Mouse (Mus musculus) hindbrain, embryonic 11.5 days (tissue): Measurements from ENCODE around the gene Fam222a. TPM values are rescaled to one million over a fixed set of nuclear protein-coding genes. Genes with fewer than 3 reads are reported as not detected.

Experiments used
- ATAC-seq: fragments of 200-750 bp; cut with Nextera tagmentation; 2 replicates; pipeline ENCODE4 v1.8.0; 2017; ENCODE audit warnings: mild to moderate bottlenecking, moderate TSS enrichment, moderate library complexity; ENCODE audit not compliant: low FRiP score
- DNase-seq: peaks from one replicate; pipeline ENCODE4 v3.0.0-alpha.2; 2015; ENCODE audit warnings: low spot score
- H3K27ac ChIP-seq: fragments of 300-500 bp; sonication (generic); 2 replicates; pipeline ENCODE4 v1.5.1; 2014; ENCODE audit warnings: mild to moderate bottlenecking, low read depth, low read length
- H3K27me3 ChIP-seq: fragments of 300-500 bp; sonication (generic); 2 replicates; pipeline ENCODE4 v1.6.1; 2014; ENCODE audit warnings: mild to moderate bottlenecking, low read length, moderate library complexity, mixed read lengths; ENCODE audit not compliant: control insufficient read depth, insufficient read depth
- H3K36me3 ChIP-seq: fragments of 300-500 bp; sonication (generic); 2 replicates; pipeline ENCODE4 v1.6.1; 2014; ENCODE audit warnings: mild to moderate bottlenecking, low read length, moderate library complexity, mixed read lengths; ENCODE audit not compliant: control insufficient read depth, insufficient read depth
- H3K4me1 ChIP-seq: fragments of 300-500 bp; sonication (generic); replicated peaks from 2 replicates; pipeline ENCODE4 v1.6.1; 2014; ENCODE audit warnings: low read length, mixed read lengths; ENCODE audit not compliant: control insufficient read depth, insufficient read depth
- H3K4me2 ChIP-seq: fragments of 300-500 bp; sonication (generic); replicated peaks from 2 replicates; pipeline ENCODE4 v1.6.1; 2014; ENCODE audit warnings: mild to moderate bottlenecking, low read depth, low read length
- H3K4me3 ChIP-seq: fragments of 300-500 bp; sonication (generic); 2 replicates; pipeline ENCODE4 v1.5.1; 2014; ENCODE audit warnings: low read depth, low read length
- H3K9ac ChIP-seq: fragments of 300-500 bp; sonication (generic); 2 replicates; pipeline ENCODE4 v1.6.1; 2014; ENCODE audit warnings: low read depth, low read length
- H3K9me3 ChIP-seq: fragments of 300-500 bp; sonication (generic); 2 replicates; pipeline ENCODE4 v1.6.1; 2016; ENCODE audit warnings: low read length; ENCODE audit not compliant: control insufficient read depth
- WGBS: fragments of 180-500 bp; shearing (Covaris S2); extraction: QIAGEN DNeasy Blood & Tissue Kit; methylation state at CpG from one replicate; pipeline ENCODE4 v1.1.7; 2014; 5-methylcytosine and 5-hydroxymethylcytosine counted together
- polyA plus RNA-seq: library from polyadenylated mRNA; unstranded; fragments of >200 nt; fragmentation: Nextera tagmentation; extraction: Ambion mirVana; gene quantifications from 2 replicates; pipeline ENCODE4 v1.2.1, GENCODE M21; 2014

Fam222a gene
- polyA plus RNA-seq, 1 experiment from 2014 or later: 6.5 TPM

DNA sequence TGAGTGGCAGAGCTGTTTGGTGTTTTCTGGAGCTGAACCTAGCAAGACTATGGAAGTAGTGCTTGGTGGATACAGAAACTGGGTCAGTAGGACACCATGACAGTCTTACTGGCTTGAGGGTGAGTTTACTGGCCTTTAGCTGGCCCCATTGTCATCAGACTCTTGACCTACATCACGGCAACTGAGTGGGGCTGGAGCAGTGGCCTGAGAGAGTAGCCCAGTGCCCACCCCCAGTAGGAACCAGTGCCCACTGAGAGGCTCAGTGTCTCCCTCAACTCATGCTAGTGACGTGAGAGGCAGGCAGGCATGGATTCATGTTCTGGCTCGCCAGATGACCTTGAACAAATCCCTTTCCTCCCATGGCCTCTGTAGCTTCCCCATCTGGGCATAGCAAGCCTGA is 15.2 kb downstream of the Fam222a start:
- Histone ChIP-seq H3K4me3 (no peak overlapping the region), H3K27me3 (0 out of 2 replicates have a peak, but pooled peaks cover 3% of the 10 kb centered on the region), H3K27ac (no peak overlapping the region), H3K4me1 (peaks cover 33% of the 10 kb centered on the region), H3K9ac (no peak overlapping the region), H3K9me3 (no peaks in the 10 kb centered on the region), H3K36me3 (no peaks in the 10 kb centered on the region), H3K4me2 (no peak overlapping the region)
- no peak for DNase-seq
- WGBS: 67% methylated on average over 3 of the region's 3 CpGs
- no peak for ATAC-seq

DNA sequence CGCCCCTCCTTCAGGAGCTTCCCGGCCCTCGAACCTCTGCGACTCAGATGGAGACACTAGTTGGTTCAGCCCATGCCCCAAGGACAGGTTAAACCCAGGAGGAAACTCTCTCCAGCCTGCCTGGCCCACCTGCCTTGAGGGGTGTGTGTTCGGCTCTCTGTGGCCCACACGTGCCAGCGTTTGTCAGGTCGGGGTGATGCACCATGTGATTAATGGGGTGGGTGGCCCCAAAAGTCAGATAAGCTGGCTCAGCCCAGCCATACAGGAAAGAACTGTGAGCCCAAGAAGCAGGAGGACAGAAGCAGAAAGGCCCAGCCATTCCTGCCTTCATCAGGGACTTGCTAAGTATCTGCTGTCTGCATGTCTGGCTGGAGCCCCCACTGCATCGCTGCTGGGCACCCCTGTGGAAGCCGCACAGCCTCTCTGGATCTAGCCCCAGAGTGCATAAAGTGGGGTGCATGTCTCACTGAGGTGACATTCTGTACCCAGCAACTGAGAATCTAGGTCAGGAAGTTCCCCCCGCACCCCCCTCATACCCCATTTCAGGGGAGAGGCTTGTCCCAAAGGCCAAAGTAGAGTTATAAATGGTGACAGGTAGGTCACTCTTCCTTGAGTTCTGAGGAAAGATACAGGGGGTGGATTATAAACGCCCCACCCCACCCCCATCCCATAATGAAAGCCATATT is 15.8 kb downstream of the Fam222a start:
- 0 out of 2 replicates have a peak, but pooled peaks cover 3% of the 10 kb centered on the region for H3K27me3 ChIP-seq

DNA sequence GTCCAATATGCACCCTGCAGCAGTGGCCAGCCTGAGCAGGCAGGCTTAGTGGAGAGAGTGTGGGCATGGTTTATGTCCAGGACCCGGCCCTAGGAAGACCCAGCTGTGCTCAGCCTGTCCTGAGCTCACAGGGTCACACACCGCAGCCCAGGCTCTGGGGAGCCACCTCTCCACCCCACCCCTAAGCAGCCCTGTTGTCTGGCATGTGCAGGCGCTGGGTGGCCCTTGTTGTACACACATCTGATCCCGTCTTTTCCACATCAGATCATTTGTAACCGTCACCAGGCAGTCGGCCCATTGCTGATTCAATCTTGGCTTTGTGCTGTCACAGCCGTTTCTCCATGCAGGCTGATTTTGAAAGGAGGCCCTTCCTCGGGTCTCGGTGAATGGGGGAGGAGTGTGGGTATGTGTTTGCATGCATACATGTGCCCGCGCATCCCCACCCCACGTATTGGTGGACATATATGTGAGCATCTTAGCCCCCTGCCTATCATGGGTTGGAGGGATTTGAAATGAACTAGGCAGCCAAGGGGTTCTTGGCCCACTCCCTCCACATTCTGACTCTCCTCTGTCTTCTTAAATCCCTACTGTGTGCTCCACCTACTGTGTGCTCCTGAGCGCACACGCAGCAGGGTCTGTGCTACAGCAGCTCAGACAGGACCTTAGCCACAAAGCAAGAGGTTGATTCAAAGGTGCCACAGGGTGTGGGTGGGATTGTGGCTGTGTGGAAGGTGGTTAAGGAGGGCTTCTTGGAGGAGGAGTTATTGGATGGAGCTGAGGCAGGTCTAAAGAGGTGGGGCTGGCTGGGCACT is 16.7 kb downstream of the Fam222a start:
- H3K4me1 ChIP-seq: peaks cover 36% of the 10 kb centered on the region
- H3K9me3 ChIP-seq: no peaks in the 10 kb centered on the region
- peak overlapping the region; percentile 34; the same call in 1 of the 2 replicates for H3K9ac ChIP-seq
- WGBS: 24% methylated on average over 14 of the region's 14 CpGs
- DNase-seq (peak; percentile 57), ATAC-seq (peak; percentile 68)
- H3K36me3 ChIP-seq: no peaks in the 10 kb centered on the region
- no peak overlapping the region for H3K4me2 ChIP-seq
- no peak overlapping the region for H3K4me3 ChIP-seq
- H3K27me3 ChIP-seq: 0 out of 2 replicates have a peak, but pooled peaks cover 3% of the 10 kb centered on the region
- peak overlapping the region; percentile 82 for H3K27ac ChIP-seq

More for the DNA sequence above, 15.8 kb downstream of the Fam222a start:
- Histone ChIP-seq H3K4me1 (peaks cover 35% of the 10 kb centered on the region), H3K4me3 (no peak overlapping the region), H3K9ac (no peak overlapping the region), H3K4me2 (no peak overlapping the region), H3K9me3 (no peaks in the 10 kb centered on the region), H3K36me3 (no peaks in the 10 kb centered on the region), H3K27ac (peak overlapping the region; percentile 82)
- no peak for ATAC-seq
- 80% methylated on average over 12 of the region's 12 CpGs for WGBS
- DNase-seq: no peak

DNA sequence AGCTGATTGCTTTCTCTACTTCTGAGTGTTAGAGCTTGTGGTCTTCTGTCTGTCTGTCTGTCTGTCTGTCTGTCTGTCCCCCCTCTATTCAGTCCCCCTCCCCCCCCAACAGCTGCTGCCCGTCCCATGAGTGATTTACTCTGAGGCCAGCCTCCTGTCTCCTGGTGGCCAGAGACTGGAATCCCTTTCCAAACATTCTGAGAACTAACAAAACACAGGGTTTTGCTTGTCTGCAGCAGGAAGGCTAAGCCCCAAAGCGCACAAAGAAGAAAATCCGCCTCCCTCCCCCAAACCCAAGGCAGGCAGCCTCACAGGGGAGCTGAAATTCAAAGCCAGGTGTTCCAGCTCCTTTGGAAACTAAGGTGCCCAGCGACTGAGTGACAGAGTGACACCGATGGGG is 17.9 kb downstream of the Fam222a start:
- ATAC-seq (no peak), DNase-seq (peak; percentile 36)
- no peaks in the 10 kb centered on the region for H3K36me3 ChIP-seq
- H3K9me3 ChIP-seq: no peaks in the 10 kb centered on the region
- peaks cover 42% of the 10 kb centered on the region for H3K4me1 ChIP-seq
- H3K27me3 ChIP-seq: 0 out of 2 replicates have a peak, but pooled peaks cover 3% of the 10 kb centered on the region
- H3K4me3 ChIP-seq: no peak overlapping the region
- peak overlapping the region; percentile 37 for H3K27ac ChIP-seq
- 0 out of 2 replicates have a peak overlapping the region, but pooled peaks have one; percentile 15 for H3K9ac ChIP-seq
- 12% methylated on average over 5 of the region's 5 CpGs for WGBS
- H3K4me2 ChIP-seq: no peak overlapping the region

DNA sequence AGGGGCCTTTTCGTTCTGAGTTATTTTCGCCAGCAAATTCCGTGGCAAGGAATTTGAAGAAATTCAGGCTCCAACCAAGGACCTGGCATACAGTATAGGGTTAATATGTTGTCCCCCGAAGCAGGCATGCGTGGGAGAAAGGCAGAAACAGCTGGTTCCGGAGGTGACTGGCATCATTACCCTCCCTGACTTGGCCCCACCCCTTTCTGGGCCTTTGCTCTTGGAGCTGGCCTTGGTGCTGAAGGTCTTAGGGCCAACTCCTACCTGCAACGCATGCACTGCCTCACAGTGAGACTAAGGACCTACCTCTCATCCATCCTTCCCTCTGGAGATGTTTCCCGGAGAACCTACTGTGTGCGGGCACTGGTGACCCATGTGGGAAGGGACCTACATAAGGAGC is 20.1 kb downstream of the Fam222a start:
- 0 out of 2 replicates have a peak overlapping the region, but pooled peaks have one; percentile 55 for H3K27ac ChIP-seq
- H3K4me3 ChIP-seq: no peak overlapping the region
- H3K4me2 ChIP-seq: no peak overlapping the region
- ATAC-seq (no peak), DNase-seq (peak; percentile 76)
- no peaks in the 10 kb centered on the region for H3K9me3 ChIP-seq
- no peak overlapping the region for H3K9ac ChIP-seq
- H3K27me3 ChIP-seq: 0 out of 2 replicates have a peak, but pooled peaks cover 3% of the 10 kb centered on the region
- WGBS: 45% methylated on average over 9 of the region's 9 CpGs
- no peaks in the 10 kb centered on the region for H3K36me3 ChIP-seq
- peaks cover 53% of the 10 kb centered on the region for H3K4me1 ChIP-seq

DNA sequence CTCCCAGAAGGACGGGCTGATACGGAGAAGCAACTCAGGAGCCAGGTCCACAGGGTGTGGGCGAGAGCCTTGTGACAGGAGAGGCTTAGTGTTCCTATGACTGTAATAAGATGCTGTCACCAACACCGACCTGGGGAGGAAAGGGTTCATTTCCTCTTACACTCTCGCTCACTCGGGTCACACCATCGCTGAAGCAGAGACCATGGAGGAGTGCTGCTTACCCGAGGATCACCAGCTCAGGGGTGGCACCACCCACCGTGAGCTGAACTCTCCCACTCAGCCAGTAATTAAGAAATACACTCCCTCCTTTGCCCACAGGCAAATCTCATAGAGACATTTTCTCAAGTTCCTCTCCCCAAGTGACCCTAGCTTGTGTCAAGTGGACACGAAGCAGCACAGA is 20.6 kb downstream of the Fam222a start:
- Histone ChIP-seq H3K9me3 (no peaks in the 10 kb centered on the region), H3K4me2 (no peak overlapping the region), H3K4me1 (peaks cover 48% of the 10 kb centered on the region), H3K27ac (peak overlapping the region; percentile 55), H3K4me3 (no peak overlapping the region), H3K9ac (no peak overlapping the region), H3K36me3 (no peaks in the 10 kb centered on the region), H3K27me3 (0 out of 2 replicates have a peak, but pooled peaks cover 2% of the 10 kb centered on the region)
- WGBS: 59% methylated on average over 10 of the region's 10 CpGs
- ATAC-seq: no peak
- DNase-seq: no peak

DNA sequence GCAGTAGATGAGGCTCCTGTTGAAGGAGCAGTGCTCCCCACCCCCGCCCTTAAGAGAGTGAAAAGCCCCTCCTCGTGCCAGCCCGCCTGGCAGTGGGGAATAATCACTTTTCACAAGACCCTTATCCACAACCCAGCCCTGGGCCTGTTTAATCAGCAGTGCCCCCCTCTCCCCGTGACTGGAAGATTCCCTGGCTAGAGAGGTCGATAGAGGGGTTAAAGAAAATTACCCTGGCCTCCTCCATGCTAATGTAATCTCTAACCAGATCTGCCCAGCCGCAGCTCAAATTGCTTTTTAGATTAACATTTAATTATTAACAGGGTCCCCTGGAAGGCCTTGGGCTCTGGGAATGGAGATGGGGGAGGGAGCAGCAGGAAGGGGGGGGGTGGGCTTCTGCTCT is 21.2 kb downstream of the Fam222a start:
- Histone ChIP-seq H3K27me3 (0 out of 2 replicates have a peak, but pooled peaks cover 2% of the 10 kb centered on the region), H3K36me3 (no peaks in the 10 kb centered on the region), H3K9ac (no peak overlapping the region), H3K27ac (peak overlapping the region; percentile 79), H3K4me1 (peaks cover 43% of the 10 kb centered on the region), H3K4me2 (no peak overlapping the region), H3K4me3 (no peak overlapping the region), H3K9me3 (no peaks in the 10 kb centered on the region)
- ATAC-seq: 0 out of 2 replicates have a peak, but pooled peaks have one; percentile 20
- DNase-seq: no peak
- WGBS: 27% methylated on average over 6 of the region's 6 CpGs

DNA sequence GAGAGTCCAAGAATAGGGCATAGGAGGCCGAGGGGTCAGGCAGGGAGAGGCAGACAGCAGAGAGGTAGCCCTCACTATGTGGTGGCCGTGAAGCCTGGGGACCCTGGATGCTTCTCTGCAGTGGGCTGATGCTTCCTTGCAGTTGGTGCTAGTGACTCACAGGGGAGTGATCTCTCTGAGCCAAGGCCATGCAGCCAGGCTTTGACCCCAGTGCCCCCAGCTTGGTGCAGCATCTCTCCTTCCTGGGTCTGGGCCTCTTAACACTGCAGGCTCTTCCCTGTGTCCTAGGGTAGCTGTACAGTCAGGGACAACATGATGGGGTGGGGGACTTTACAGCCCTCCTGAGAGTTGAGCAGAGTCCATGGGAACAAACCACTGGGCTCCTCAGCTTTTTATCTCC is 21.6 kb downstream of the Fam222a start:
- Histone ChIP-seq H3K27me3 (0 out of 2 replicates have a peak, but pooled peaks cover 2% of the 10 kb centered on the region), H3K4me2 (no peak overlapping the region), H3K27ac (peak overlapping the region; percentile 79; the same call in 1 of the 2 replicates), H3K36me3 (no peaks in the 10 kb centered on the region), H3K4me3 (no peak overlapping the region), H3K9ac (no peak overlapping the region), H3K9me3 (no peaks in the 10 kb centered on the region), H3K4me1 (peaks cover 38% of the 10 kb centered on the region)
- DNase-seq (no peak), ATAC-seq (no peak)
- 21% methylated on average over 2 of the region's 2 CpGs for WGBS
